Mouse (Mus musculus) lung, postnatal 0 days (tissue): ENCODE results near the gene Bcl2l1. TPM values are rescaled to one million over a fixed set of nuclear protein-coding genes. Genes with fewer than 3 reads are reported as not detected.

Experiments used
- ATAC-seq: fragments of 200-750 bp; cut with Nextera tagmentation; 2 replicates; pipeline ENCODE4 v1.8.0; 2017; ENCODE audit warnings: moderate library complexity
- DNase-seq: peaks from one replicate; pipeline ENCODE4 v3.0.0-alpha.2; 2016; ENCODE audit warnings: low spot score
- H3K27ac ChIP-seq: fragments of 300-500 bp; sonication (generic); 2 replicates; pipeline ENCODE4 v1.5.1; 2014; ENCODE audit warnings: antibody characterized with exemption, mild to moderate bottlenecking, low read length, mixed read lengths
- H3K27me3 ChIP-seq: fragments of 300-500 bp; sonication (generic); replicated peaks from 2 replicates; pipeline ENCODE4 v1.6.1; 2014; ENCODE audit warnings: low read length, mixed read lengths; ENCODE audit not compliant: insufficient read depth
- H3K36me3 ChIP-seq: fragments of 300-500 bp; sonication (generic); 2 replicates; pipeline ENCODE4 v1.6.1; 2014; ENCODE audit warnings: low read length, mixed read lengths; ENCODE audit not compliant: insufficient read depth
- H3K4me1 ChIP-seq: fragments of 300-500 bp; sonication (generic); 2 replicates; pipeline ENCODE4 v1.6.1; 2014; ENCODE audit warnings: antibody characterized with exemption, low read depth, low read length, mixed read lengths; ENCODE audit not compliant: insufficient read depth
- H3K4me2 ChIP-seq: fragments of 300-500 bp; sonication (generic); replicated peaks from 2 replicates; pipeline ENCODE4 v1.6.1; 2014; ENCODE audit warnings: low read depth, mild to moderate bottlenecking, low read length, moderate library complexity, mixed read lengths
- H3K4me3 ChIP-seq: fragments of 300-500 bp; sonication (generic); 2 replicates; pipeline ENCODE4 v1.5.1; 2014; ENCODE audit warnings: low read depth, low read length
- H3K9ac ChIP-seq: fragments of 300-500 bp; sonication (generic); replicated peaks from 2 replicates; pipeline ENCODE4 v1.6.1; 2014; ENCODE audit warnings: low read depth, mild to moderate bottlenecking
- H3K9me3 ChIP-seq: fragments of 300-500 bp; sonication (generic); 2 replicates; pipeline ENCODE4 v1.6.1; 2016; ENCODE audit warnings: low read length, mixed read lengths
- CTCF ChIP-seq: IDR thresholded peaks from 2 replicates; pipeline ENCODE4 v1.5.1; 2016; ENCODE audit warnings: antibody characterized with exemption, mild to moderate bottlenecking
- EP300 ChIP-seq: IDR thresholded peaks from 2 replicates; pipeline ENCODE4 v1.6.1; 2016; ENCODE audit warnings: antibody characterized with exemption, mild to moderate bottlenecking, control low read depth
- WGBS: fragments of 180-500 bp; shearing (Covaris S2); extraction: QIAGEN DNeasy Blood & Tissue Kit; methylation state at CpG from one replicate; pipeline ENCODE4 v1.1.7; 2014; 5-methylcytosine and 5-hydroxymethylcytosine counted together
- microRNA-seq: library from miRNA; unstranded; fragments of <30 nt; microRNA quantifications from one replicate; pipeline ENCODE4, GENCODE M21; 2016
- polyA plus RNA-seq: library from polyadenylated mRNA; unstranded; fragments of >200 nt; fragmentation: Nextera tagmentation; extraction: Ambion mirVana; gene quantifications from 2 replicates; pipeline ENCODE4 v1.2.1, GENCODE M21; 2015

Bcl2l1 gene
- polyA plus RNA-seq, 1 experiment from 2014 or later, result 103 TPM

DNA sequence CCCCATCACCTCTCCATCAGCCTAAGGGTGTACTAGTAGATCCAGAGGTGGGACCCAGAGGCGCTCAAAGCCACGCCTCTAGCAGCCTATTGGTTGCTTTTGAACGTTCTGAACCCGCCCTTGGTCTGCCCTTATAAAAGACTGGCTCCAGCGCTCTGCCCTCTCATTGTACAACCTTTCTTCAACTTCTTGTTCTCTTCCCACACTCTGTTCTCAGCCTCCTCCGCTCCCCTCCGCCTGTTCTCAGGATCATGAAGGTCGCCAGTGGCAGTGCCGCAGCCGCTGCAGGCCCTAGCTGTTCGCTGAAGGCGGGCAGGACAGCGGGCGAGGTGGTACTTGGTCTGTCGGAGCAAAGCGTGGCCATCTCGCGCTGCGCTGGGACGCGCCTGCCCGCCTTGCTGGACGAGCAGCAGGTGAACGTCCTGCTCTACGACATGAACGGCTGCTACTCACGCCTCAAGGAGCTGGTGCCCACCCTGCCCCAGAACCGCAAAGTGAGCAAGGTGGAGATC, 95.4 kb downstream of the Bcl2l1 start, which contains the start of gene Id1:
Id1 (plus strand) TSS at position 162 of the 512 bp plus-strand sequence.
- TF ChIP-seq CTCF (peak; percentile 21; the same call in 1 of the 2 replicates), EP300 (peak; percentile 82)
- Histone ChIP-seq H3K4me2 (peak within 1 kb of the TSS; percentile 74), H3K9me3 (no peaks in the 10 kb centered on the region), H3K4me3 (peak within 1 kb of the TSS; percentile 87), H3K36me3 (no peaks in the 10 kb centered on the region), H3K27me3 (no peaks in the 10 kb centered on the region), H3K4me1 (peaks cover 16% of the 10 kb centered on the region; the same call in 1 of the 2 replicates), H3K27ac (peak within 1 kb of the TSS; percentile 97), H3K9ac (peak within 1 kb of the TSS; percentile 96)
- DNase-seq, result peak; percentile 98
- ATAC-seq, result peak; percentile 65
- under 1% methylated on average over 28 of the region's 28 CpGs for WGBS

- TF ChIP-seq CTCF (no peak), EP300 (peak; percentile 94)
Observed at GRCm38 (mm10) chr2:152734984-152735383, 96.5 kb downstream of the Bcl2l1 start.

GRCm38 (mm10) chr2:152734501-152734900, 97.0 kb downstream of the Bcl2l1 start:
- Histone ChIP-seq H3K4me2 (peak overlapping the region; percentile 74), H3K9me3 (no peaks in the 10 kb centered on the region), H3K4me1 (peaks cover 16% of the 10 kb centered on the region; the same call in 1 of the 2 replicates), H3K36me3 (no peaks in the 10 kb centered on the region), H3K27me3 (no peaks in the 10 kb centered on the region), H3K4me3 (0 out of 2 replicates have a peak overlapping the region, but pooled peaks have one; percentile 16), H3K27ac (peak overlapping the region; percentile 80), H3K9ac (no peak overlapping the region; the same call in 1 of the 2 replicates)
- DNase-seq (no peak), ATAC-seq (no peak)
- TF ChIP-seq CTCF, result no peak
- no peak for TF ChIP-seq EP300
- WGBS, result 13% methylated on average over 10 of the region's 10 CpGs

More at GRCm38 (mm10) chr2:152734984-152735383, 96.5 kb downstream of the Bcl2l1 start:
- Histone ChIP-seq H3K9ac (peak overlapping the region; percentile 55; the same call in 1 of the 2 replicates), H3K27me3 (no peaks in the 10 kb centered on the region), H3K4me3 (peak overlapping the region; percentile 87), H3K36me3 (no peaks in the 10 kb centered on the region), H3K4me2 (peak overlapping the region; percentile 74), H3K4me1 (peaks cover 16% of the 10 kb centered on the region; the same call in 1 of the 2 replicates), H3K9me3 (no peaks in the 10 kb centered on the region), H3K27ac (peak overlapping the region; percentile 92)
- DNase-seq, result peak; percentile 99
- under 1% methylated on average over 28 of the region's 28 CpGs for WGBS
- ATAC-seq, result peak; percentile 78

DNA sequence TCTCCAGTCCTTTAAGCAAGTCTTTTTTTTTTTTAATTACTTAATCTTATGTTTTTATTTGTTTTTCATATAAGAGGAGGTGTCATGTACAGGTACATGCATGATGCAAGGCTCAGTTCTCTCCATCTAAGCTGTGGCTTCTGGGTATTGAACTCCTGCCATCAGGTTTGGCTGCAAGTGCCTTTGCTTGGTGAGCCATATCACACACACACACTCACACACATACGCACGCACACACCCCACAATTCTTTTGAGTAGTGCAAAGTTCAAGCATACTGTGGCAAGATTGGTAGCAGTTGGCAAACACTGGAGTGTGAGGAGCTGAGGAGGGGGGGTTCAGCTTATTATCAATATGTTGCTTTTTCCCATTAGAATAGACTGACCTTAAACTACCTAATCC, 98.3 kb downstream of the Bcl2l1 start:
- Histone ChIP-seq H3K9ac (no peak overlapping the region), H3K27me3 (no peaks in the 10 kb centered on the region), H3K4me3 (no peak overlapping the region), H3K36me3 (no peaks in the 10 kb centered on the region), H3K27ac (no peak overlapping the region), H3K9me3 (no peaks in the 10 kb centered on the region), H3K4me2 (no peak overlapping the region), H3K4me1 (peaks cover 27% of the 10 kb centered on the region; the same call in 1 of the 2 replicates)
- ATAC-seq, result no peak
- TF ChIP-seq CTCF, result no peak
- TF ChIP-seq EP300, result no peak
- DNase-seq, result no peak
- WGBS, result 75% methylated on average over 2 of the region's 2 CpGs

Small RNA genes within 50 kb of the gene (microRNA-seq; reads per million reads assigned to microRNA genes)
- gene Gm23802, result not detected
- not detected for gene Mir5622

Other genes starting within 250 kb of the Bcl2l1 start
- not detected in 2 replicates for gene Defb45, start 232.3 kb downstream of the Bcl2l1 start, polyA plus RNA-seq
- not detected in 2 replicates for gene Defb36, start 227.4 kb downstream of the Bcl2l1 start, polyA plus RNA-seq
- 3.0 and 4.9 TPM in 2 replicates for gene Defb25, start 208.7 kb downstream of the Bcl2l1 start, polyA plus RNA-seq
- 32.2 and 34.0 TPM in 2 replicates for gene Rem1, start 204.8 kb downstream of the Bcl2l1 start, polyA plus RNA-seq
- 110 and 127 TPM in 2 replicates for gene H13, start 162.3 kb downstream of the Bcl2l1 start, polyA plus RNA-seq
- 19.4 and 20.8 TPM in 2 replicates for gene Mcts2, start 144.7 kb downstream of the Bcl2l1 start, polyA plus RNA-seq
- gene Id1, start 95.5 kb downstream of the Bcl2l1 start, polyA plus RNA-seq, result 214 and 218 TPM in 2 replicates
- 204 and 228 TPM in 2 replicates for gene Cox4i2, start 77.6 kb downstream of the Bcl2l1 start, polyA plus RNA-seq
- 3.1 and 5.7 TPM in 2 replicates for gene Tpx2, start 16.2 kb upstream of the Bcl2l1 start, polyA plus RNA-seq
- gene Mylk2, start 79.6 kb upstream of the Bcl2l1 start, polyA plus RNA-seq, result 0.04 TPM in 1 of 2 replicates, not detected in the other
- 11.0 and 13.2 TPM in 2 replicates for gene Foxs1, start 101.5 kb upstream of the Bcl2l1 start, polyA plus RNA-seq
- gene Dusp15, start 120.0 kb upstream of the Bcl2l1 start, polyA plus RNA-seq, result not detected in 2 replicates
- gene Ttll9, start 130.8 kb upstream of the Bcl2l1 start, polyA plus RNA-seq, result 1.1 and 1.8 TPM in 2 replicates
- 76.6 and 97.2 TPM in 2 replicates for gene Pdrg1, start 183.7 kb upstream of the Bcl2l1 start, polyA plus RNA-seq
- not detected in 2 replicates for gene Xkr7, start 200.1 kb upstream of the Bcl2l1 start, polyA plus RNA-seq
- 10.7 and 11.1 TPM in 2 replicates for gene Ccm2l, start 234.2 kb upstream of the Bcl2l1 start, polyA plus RNA-seq